Mouse (Mus musculus): ENCODE measurements at regions not wholly inside any gene's neighbourhood (a gene's known extent, or its start where the extent isn't known, plus 50 kb on each side); places are given as distances from the start of the nearest gene placed in this dataset.

DNA sequence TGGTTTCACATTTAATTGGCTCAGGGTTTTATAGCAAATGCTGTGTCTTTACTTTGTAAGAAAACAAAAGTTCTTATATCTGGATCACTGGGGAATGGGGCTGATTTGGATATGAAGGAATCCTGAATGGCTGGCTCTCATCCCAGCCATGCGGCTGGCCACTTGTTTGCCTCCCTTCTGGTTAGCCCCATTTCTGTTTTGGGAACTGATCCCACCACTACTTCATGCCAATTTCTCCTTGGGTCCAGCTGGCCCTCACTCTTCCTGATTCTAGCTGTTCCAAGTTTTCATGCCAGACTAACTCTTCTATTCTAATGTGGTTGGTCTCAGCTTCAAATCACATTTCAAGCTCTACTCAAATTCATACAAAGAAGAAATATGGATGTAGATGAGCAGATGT lies 5319.6 kb downstream of the 9330182O14Rik start:
- DNase-seq = peak; percentile 60 to 67

DNA sequence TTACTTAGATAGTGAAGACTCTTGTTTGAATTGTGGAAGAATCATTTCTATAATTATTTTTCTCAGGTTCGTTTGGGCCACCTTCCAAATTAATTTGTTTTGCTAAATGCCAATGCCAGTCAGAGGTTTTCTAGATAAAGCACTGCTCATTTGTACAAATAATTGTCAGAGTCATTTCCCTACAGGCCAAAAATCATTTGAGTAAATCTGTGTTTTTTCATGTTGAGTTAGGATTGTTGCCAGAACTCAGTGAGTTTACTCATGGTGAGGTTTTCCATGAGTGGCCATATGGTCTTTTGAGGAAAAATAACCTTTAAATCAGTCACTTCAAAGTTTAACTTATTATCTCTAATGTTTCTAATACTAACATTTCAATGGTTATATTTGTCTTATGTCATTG lies 5336.3 kb downstream of the 9330182O14Rik start:
- DNase-seq = no peak

- DNase-seq = no peak
These were observed 5339.0 kb downstream of the 9330182O14Rik start for GRCm38 (mm10) chr15:45473191-45473590.

DNA sequence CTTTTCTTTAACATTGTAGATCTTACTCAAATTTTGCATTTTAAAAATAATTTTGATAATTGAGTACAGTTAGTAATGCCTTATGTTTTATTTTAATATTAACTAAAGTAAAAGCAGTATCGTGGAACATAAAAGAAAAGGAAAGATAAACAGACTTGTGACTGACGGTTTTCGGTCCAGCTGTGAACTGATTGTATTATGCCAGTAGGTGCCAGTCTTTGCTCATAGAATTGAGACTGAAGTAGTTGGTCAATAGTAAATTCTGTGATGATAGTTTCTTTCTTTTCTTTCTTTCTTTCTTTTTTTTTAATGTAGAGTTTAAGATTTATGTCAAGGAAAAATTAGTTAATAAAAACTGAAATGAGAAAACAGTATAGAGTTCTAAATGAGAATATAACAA lies 5376.1 kb downstream of the 9330182O14Rik start:
- no peak for DNase-seq

Data from layer of hippocampus, postnatal 36 days (tissue).